Comparison of ENCODE assay signal across 11 mouse cellular contexts in genomic region chr5:66756821-66757705, GRCm38 (mm10). TPM values are rescaled to one million over a fixed set of nuclear protein-coding genes. Genes with fewer than 3 reads are reported as not detected.
A peak's percentile ranks its signal among the peaks of the same experiment; 100 is the strongest.
DNase-seq lines count a peak whose midpoint lies in the region; ATAC-seq and TF ChIP-seq lines count a peak whose summit lies in the region.
"Had no signal": no experiment of that assay in that cellular context is flagged by ENCODE, and none has a peak within 500 bp of the region (broad histone marks: within the 10 kb centered on the region; RNA-seq: fewer than 3 reads in every experiment).

No protein-coding gene starts in this region.

- no peak for TF ChIP-seq POLR2A in cortical plate, adult 2 months (IDR thresholded peaks at IDR 0.05; ENCODE audit: extremely low read depth, insufficient read depth, low read length)
- no peak for TF ChIP-seq POLR2A in cerebellum, adult 2 months (IDR thresholded peaks at IDR 0.05; ENCODE audit: borderline replicate concordance, insufficient read depth, low read length)

- no peak overlapping the region for H3K4me2 ChIP-seq in midbrain, embryonic 13.5 days (replicated peaks)

- no peak overlapping the region for H3K9ac ChIP-seq in midbrain, embryonic 13.5 days (replicated peaks)

- no peaks in the 10 kb centered on the region for H3K27me3 ChIP-seq in midbrain, embryonic 13.5 days
- H3K27me3 ChIP-seq in cerebellum, adult 2 months (ENCODE audit: control insufficient read depth, insufficient read depth, low read length) = no peaks in the 10 kb centered on the region

- H3K9me3 ChIP-seq in midbrain, embryonic 13.5 days = no peaks in the 10 kb centered on the region

- no peak overlapping the region for H3K4me3 ChIP-seq in cortical plate, adult 2 months (ENCODE audit: insufficient read depth, low read length)
- H3K4me3 ChIP-seq in midbrain, embryonic 13.5 days (replicated peaks) = no peak overlapping the region
- H3K4me3 ChIP-seq in cerebellum, adult 2 months (replicated peaks; ENCODE audit: insufficient read depth, low read depth, low read length) = no peak overlapping the region
- H3K4me3 ChIP-seq: myocyte had no signal

- peak overlapping the region; percentile 21 for H3K27ac ChIP-seq in cortical plate, adult 2 months (ENCODE audit: insufficient read depth, low read length)
- H3K27ac ChIP-seq in midbrain, embryonic 13.5 days = peak overlapping the region; percentile 64
- no peak overlapping the region for H3K27ac ChIP-seq in cerebellum, adult 2 months (ENCODE audit: insufficient read depth, low read length)

- H3K4me1 ChIP-seq in cortical plate, adult 2 months (ENCODE audit: control insufficient read depth, insufficient read depth, low read length) = peaks cover 19% of the 10 kb centered on the region
- peaks cover 21% of the 10 kb centered on the region for H3K4me1 ChIP-seq in midbrain, embryonic 13.5 days (replicated peaks)
- peaks cover 8% of the 10 kb centered on the region for H3K4me1 ChIP-seq in cerebellum, adult 2 months (ENCODE audit: control insufficient read depth, insufficient read depth, low read length)

- no peak for TF ChIP-seq CTCF in cortical plate, adult 2 months (IDR thresholded peaks at IDR 0.05; ENCODE audit: extremely low read depth, insufficient read depth, low read length)
- no peak for TF ChIP-seq CTCF in cerebellum, adult 2 months (IDR thresholded peaks at IDR 0.05; ENCODE audit: borderline replicate concordance, insufficient read depth, low read depth, low read length)

- H3K36me3 ChIP-seq in midbrain, embryonic 13.5 days = no peaks in the 10 kb centered on the region

- DNase-seq in frontal cortex, postnatal 14 days (ENCODE audit: low spot score in 2 of 2) = no peak
- peak; percentile 37 for DNase-seq in 3134 (ENCODE audit: extremely low read depth, insufficient read length, low spot score)
- no peak for DNase-seq in cerebellum, adult 2 months
- DNase-seq in natural killer cell, adult 2 months (ENCODE audit: low spot score in 2 of 2) = no peak
- no peak for DNase-seq in layer of hippocampus, postnatal 36 days
- DNase-seq: gastrocnemius, postnatal 25 days; heart, postnatal 4 days had no signal

- 63% methylated on average over 10 of the region's 10 CpGs for WGBS in midbrain, embryonic 13.5 days
- 78% methylated on average over 10 of the region's 10 CpGs for WGBS in cerebellum, adult 2 months

- ATAC-seq in frontal cortex, adult (ENCODE audit: low TSS enrichment) = peak; percentile 54
- peak; percentile 91 for ATAC-seq in midbrain, embryonic 13.5 days

RNA-seq across cellular contexts. Expression of gene Limch1, which starts 11.4 kb away (rescaled TPM):
- 51.1 and 56.3 TPM in 2 replicates for polyA plus RNA-seq in cortical plate, adult 2 months (2012; rRNA removed)
- polyA plus RNA-seq in midbrain, embryonic 13.5 days (2015; fragmentation: Nextera tagmentation; extraction: Ambion mirVana) = 37.4 and 41.9 TPM in 2 replicates
- polyA plus RNA-seq in cerebellum, adult 2 months (2012; rRNA removed) = 66.2 and 68.1 TPM in 2 replicates
- total RNA-seq in layer of hippocampus, postnatal 36 days (2021) = 100 to 1,000 TPM; 119 to 142 TPM
